22 mouse cellular contexts compared by ENCODE assay signal in genomic region chr5:7454896-7455295, GRCm38 (mm10).
A peak's percentile ranks its signal among the peaks of the same experiment; 100 is the strongest.
DNase-seq lines count a peak whose midpoint lies in the region; ATAC-seq lines count a peak whose summit lies in the region.
"Had no signal": no experiment of that assay in that cellular context is flagged by ENCODE, and none has a peak within 500 bp of the region (broad histone marks: within the 10 kb centered on the region; RNA-seq: fewer than 3 reads in every experiment).

No protein-coding gene starts in this region.

- H3K36me3 ChIP-seq in embryonic facial prominence, embryonic 14.5 days (ENCODE audit: control insufficient read depth, insufficient read depth, low read length), result no peaks in the 10 kb centered on the region
- H3K36me3 ChIP-seq in embryonic facial prominence, embryonic 10.5 days (replicated peaks), result no peaks in the 10 kb centered on the region
- H3K36me3 ChIP-seq: embryonic facial prominence, embryonic 13.5 days; forebrain, embryonic 10.5 days; forebrain, embryonic 12.5 days had no signal

- no peak overlapping the region for H3K4me3 ChIP-seq in embryonic facial prominence, embryonic 14.5 days (ENCODE audit: low read depth, low read length)
- H3K4me3 ChIP-seq in embryonic facial prominence, embryonic 10.5 days, result no peak overlapping the region
- H3K4me3 ChIP-seq: embryonic facial prominence, embryonic 13.5 days; forebrain, embryonic 10.5 days; forebrain, embryonic 12.5 days had no signal

- no peak overlapping the region for H3K9ac ChIP-seq in embryonic facial prominence, embryonic 14.5 days (ENCODE audit: low read depth, low read length)
- H3K9ac ChIP-seq: embryonic facial prominence, embryonic 13.5 days; forebrain, embryonic 12.5 days had no signal

- H3K4me1 ChIP-seq in embryonic facial prominence, embryonic 14.5 days (ENCODE audit: control insufficient read depth, insufficient read depth, low read length), result no peaks in the 10 kb centered on the region
- no peaks in the 10 kb centered on the region for H3K4me1 ChIP-seq in embryonic facial prominence, embryonic 10.5 days
- H3K4me1 ChIP-seq: embryonic facial prominence, embryonic 13.5 days; forebrain, embryonic 10.5 days; forebrain, embryonic 12.5 days had no signal

- H3K27me3 ChIP-seq in embryonic facial prominence, embryonic 14.5 days (replicated peaks; ENCODE audit: control insufficient read depth, insufficient read depth, low read length), result no peaks in the 10 kb centered on the region
- H3K27me3 ChIP-seq in embryonic facial prominence, embryonic 10.5 days (replicated peaks; ENCODE audit: low read depth, poor library complexity, severe bottlenecking), result no peaks in the 10 kb centered on the region
- H3K27me3 ChIP-seq: embryonic facial prominence, embryonic 13.5 days; forebrain, embryonic 12.5 days had no signal

- peak; percentile 39 for DNase-seq in embryonic facial prominence, embryonic 14.5 days (ENCODE audit: low spot score)
- DNase-seq in embryonic facial prominence, embryonic 10.5 days (ENCODE audit: low spot score), result no peak
- DNase-seq in fat pad, adult 2 months (ENCODE audit: extremely low read depth, low read depth, low spot score), result peak; percentile 31
- DNase-seq in c-Kit-positive CD71-positive TER-119-positive erythroid progenitor cells, embryonic 14.5 days (ENCODE audit: low spot score), result no peak
- no peak for DNase-seq in adrenal gland, postnatal 10 days
- no peak for DNase-seq in spleen, postnatal 14 days (ENCODE audit: low spot score in 2 of 2)
- DNase-seq: adrenal gland, adult 2 months; adrenal gland, postnatal 14 days; adrenal gland, postnatal 36 days; cerebellum, adult 11 months; cerebellum, adult 18-20 months; cerebellum, adult 8-10 months; cerebellum, adult 9-11 months; cerebellum, postnatal 14 days; cerebellum, postnatal 36 days had no signal

- no peak for ATAC-seq in embryonic facial prominence, embryonic 14.5 days (ENCODE audit: low read depth)
- ATAC-seq in granulocyte monocyte progenitor cell, adult 5-6 weeks (replicated peaks; ENCODE audit: poor library complexity, severe bottlenecking), result peak; percentile 75
- peak; percentile 74 for ATAC-seq in megakaryocyte progenitor cell, adult 5-6 weeks (replicated peaks; ENCODE audit: poor library complexity)
- ATAC-seq: forebrain, embryonic 14.5 days; forebrain, embryonic 16.5 days had no signal

- H3K27ac ChIP-seq in embryonic facial prominence, embryonic 14.5 days (replicated peaks; ENCODE audit: low read depth, low read length), result no peak overlapping the region
- H3K27ac ChIP-seq in embryonic facial prominence, embryonic 10.5 days (replicated peaks), result no peak overlapping the region
- H3K27ac ChIP-seq: embryonic facial prominence, embryonic 13.5 days; forebrain, embryonic 10.5 days; forebrain, embryonic 12.5 days had no signal

- no peaks in the 10 kb centered on the region for H3K9me3 ChIP-seq in embryonic facial prominence, embryonic 14.5 days (ENCODE audit: control insufficient read depth, low read length)
- no peaks in the 10 kb centered on the region for H3K9me3 ChIP-seq in embryonic facial prominence, embryonic 10.5 days
- H3K9me3 ChIP-seq: embryonic facial prominence, embryonic 13.5 days; forebrain, embryonic 10.5 days; forebrain, embryonic 12.5 days had no signal

- H3K4me2 ChIP-seq in embryonic facial prominence, embryonic 14.5 days (ENCODE audit: low read depth, low read length), result no peak overlapping the region
- H3K4me2 ChIP-seq: embryonic facial prominence, embryonic 13.5 days; forebrain, embryonic 12.5 days had no signal

- 78% methylated on average over 1 of the region's 1 CpGs for WGBS in embryonic facial prominence, embryonic 14.5 days
- WGBS in embryonic facial prominence, embryonic 10.5 days, result 94% methylated on average over 1 of the region's 1 CpGs

Comparison
In these comparisons a context has a peak if more than half of its experiments do, and no peak if none do; other contexts are left out.
1. DNase-seq: peak in embryonic facial prominence, embryonic 14.5 days (single experiment) and fat pad, adult 2 months (single experiment); none in embryonic facial prominence, embryonic 10.5 days (single experiment), c-Kit-positive CD71-positive TER-119-positive erythroid progenitor cells, embryonic 14.5 days (single experiment), adrenal gland, postnatal 10 days (single experiment) and spleen, postnatal 14 days (0 of 2).